Mouse (Mus musculus): ENCODE results near the gene Suv39h2.
A peak's percentile ranks its signal among the peaks of the same experiment; 100 is the strongest.

Gene Suv39h2

GRCm38 (mm10) chr2:3474861-3475283 lies at the start of gene Suv39h2:
Gene Suv39h2, minus strand, starts transcription at chr2:3475031.
- peak; percentile 98 for DNase-seq (ENCODE audit: low read depth, low spot score)

- DNase-seq (ENCODE audit: low read depth, low spot score): no peak
Measured at GRCm38 (mm10) chr2:3522558-3522957, 47.7 kb upstream of the Suv39h2 start.

GRCm38 (mm10) chr2:3512552-3513454 lies 38.0 kb upstream of the Suv39h2 start, which contains the start of the genes Gm45902, Hspa14 and Cdnf:
Gene Gm45902, minus strand, starts transcription at chr2:3512790.
Gene Hspa14, minus strand, starts transcription at chr2:3512814.
Gene Cdnf, plus strand, starts transcription at chr2:3513030.
- DNase-seq (ENCODE audit: low read depth, low spot score): peak; percentile 99

GRCm38 (mm10) chr2:3512076-3512475 lies 37.2 kb upstream of the Suv39h2 start:
- DNase-seq (ENCODE audit: low read depth, low spot score): peak; percentile 75

GRCm38 (mm10) chr2:3500886-3501285 lies 26.1 kb upstream of the Suv39h2 start:
- peak; percentile 62 for DNase-seq (ENCODE audit: low read depth, low spot score)

GRCm38 (mm10) chr2:3499543-3499942 lies 24.7 kb upstream of the Suv39h2 start:
- DNase-seq (ENCODE audit: low read depth, low spot score): no peak

- no peak for DNase-seq (ENCODE audit: low read depth, low spot score)
Measured at GRCm38 (mm10) chr2:3493833-3494409, 19.1 kb upstream of the Suv39h2 start.

GRCm38 (mm10) chr2:3489816-3490215 lies 15.0 kb upstream of the Suv39h2 start:
- no peak for DNase-seq (ENCODE audit: low read depth, low spot score)

GRCm38 (mm10) chr2:3480239-3480638 lies 5.4 kb upstream of the Suv39h2 start:
- peak; percentile 18 for DNase-seq (ENCODE audit: low read depth, low spot score)

- no peak for DNase-seq (ENCODE audit: low read depth, low spot score)
Measured at GRCm38 (mm10) chr2:3475746-3476251, 968 bp upstream of the Suv39h2 start.

GRCm38 (mm10) chr2:3474361-3474805 lies 448 bp downstream of the Suv39h2 start:
- peak; percentile 78 for DNase-seq (ENCODE audit: low read depth, low spot score)

GRCm38 (mm10) chr2:3473891-3474290 lies 940 bp downstream of the Suv39h2 start:
- DNase-seq (ENCODE audit: low read depth, low spot score): no peak

GRCm38 (mm10) chr2:3456590-3456989 lies 18.2 kb downstream of the Suv39h2 start:
- DNase-seq (ENCODE audit: low read depth, low spot score): peak; percentile 25

GRCm38 (mm10) chr2:3453096-3453495 lies 21.7 kb downstream of the Suv39h2 start:
- no peak for DNase-seq (ENCODE audit: low read depth, low spot score)

GRCm38 (mm10) chr2:3449431-3449830 lies 25.4 kb downstream of the Suv39h2 start:
- no peak for DNase-seq (ENCODE audit: low read depth, low spot score)

GRCm38 (mm10) chr2:3445984-3446383 lies 28.8 kb downstream of the Suv39h2 start:
- DNase-seq (ENCODE audit: low read depth, low spot score): no peak

GRCm38 (mm10) chr2:3444206-3444605 lies 30.6 kb downstream of the Suv39h2 start:
- DNase-seq (ENCODE audit: low read depth, low spot score): no peak

GRCm38 (mm10) chr2:3437956-3438355 lies 36.9 kb downstream of the Suv39h2 start:
- DNase-seq (ENCODE audit: low read depth, low spot score): no peak

- no peak for DNase-seq (ENCODE audit: low read depth, low spot score)
Measured at GRCm38 (mm10) chr2:3435369-3436061, 39.3 kb downstream of the Suv39h2 start.

- no peak for DNase-seq (ENCODE audit: low read depth, low spot score)
Measured at GRCm38 (mm10) chr2:3430956-3431355, 43.9 kb downstream of the Suv39h2 start.

GRCm38 (mm10) chr2:3424579-3424910 lies 50.3 kb downstream of the Suv39h2 start:
- no peak for DNase-seq (ENCODE audit: low read depth, low spot score)
